Mouse (Mus musculus) c-Kit-positive CD71-negative TER-119-negative erythroid progenitor cells, embryonic 14.5 days (primary cell): ENCODE results near the gene Map1s.
A peak's percentile ranks its signal among the peaks of the same experiment; 100 is the strongest.
"Not testable (repeated sequence)": the region's sequence is repeated elsewhere in the genome, so short reads cannot be mapped to it uniquely, and the experiment has no call there.

Experiments used
- DNase-seq: peaks from one replicate; pipeline ENCODE4 v3.0.0-alpha.2; 2013; ENCODE audit warnings: low read depth

Map1s gene

DNA sequence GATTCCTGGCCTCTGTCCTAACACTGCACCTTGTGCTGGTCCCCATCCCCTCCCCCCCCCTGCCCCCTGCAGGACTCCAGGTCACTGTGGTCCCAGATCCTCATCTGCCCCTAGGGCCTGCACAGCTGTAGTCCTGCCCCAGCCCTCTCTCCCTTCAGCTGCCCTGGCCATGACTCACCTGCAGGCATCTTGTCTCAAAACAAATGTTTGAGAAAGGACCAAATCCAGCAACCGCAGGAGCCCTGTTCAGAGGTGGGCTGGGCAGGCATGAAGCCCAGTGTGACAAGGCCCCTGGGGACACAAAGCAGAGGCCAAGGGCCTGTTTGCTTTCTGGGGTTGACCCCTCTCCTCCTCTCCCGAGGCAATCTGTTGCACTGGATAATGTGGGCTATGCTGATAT, 27.6 kb upstream of the Map1s start:
- DNase-seq, result no peak

DNA sequence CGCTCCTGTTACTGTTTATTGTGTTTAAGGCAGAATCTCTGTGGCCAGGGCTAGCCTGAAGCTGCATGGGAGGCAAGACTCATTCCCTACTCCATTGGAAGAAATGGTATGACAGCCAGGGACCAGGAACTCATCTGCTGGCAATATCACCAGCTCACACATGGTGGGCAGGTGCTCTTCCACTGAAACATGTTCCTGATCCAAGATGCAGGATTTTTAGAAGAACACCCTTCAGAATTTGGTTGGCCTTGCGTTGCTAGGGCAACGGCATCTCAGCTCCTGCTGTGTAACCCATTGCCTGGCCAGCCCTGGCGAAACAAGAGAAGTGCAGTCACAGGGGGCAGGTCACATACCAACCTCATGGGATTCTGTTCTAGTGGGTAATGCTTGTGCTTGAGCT, 26.2 kb upstream of the Map1s start:
- DNase-seq, result no peak

DNA sequence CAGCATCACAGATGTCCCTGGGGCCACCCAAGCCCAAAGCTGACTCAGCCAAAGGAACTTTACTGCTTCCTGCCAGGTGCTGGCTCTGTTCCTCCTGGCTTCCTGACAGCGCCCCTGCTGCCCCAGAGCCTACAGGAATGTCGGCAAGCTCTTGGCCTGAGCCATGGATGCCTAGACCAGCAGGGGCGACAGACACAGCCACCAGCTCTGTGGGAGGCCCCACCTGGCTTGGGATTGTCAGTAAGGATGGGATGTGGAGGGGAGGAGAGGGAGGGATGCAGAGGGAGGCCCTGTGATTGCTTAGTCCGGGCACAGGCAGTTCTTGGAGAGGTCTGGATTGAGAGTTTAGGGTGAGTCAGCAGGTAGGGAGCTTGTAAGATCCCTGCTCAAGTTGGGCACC, 25.6 kb upstream of the Map1s start:
- no peak for DNase-seq

DNA sequence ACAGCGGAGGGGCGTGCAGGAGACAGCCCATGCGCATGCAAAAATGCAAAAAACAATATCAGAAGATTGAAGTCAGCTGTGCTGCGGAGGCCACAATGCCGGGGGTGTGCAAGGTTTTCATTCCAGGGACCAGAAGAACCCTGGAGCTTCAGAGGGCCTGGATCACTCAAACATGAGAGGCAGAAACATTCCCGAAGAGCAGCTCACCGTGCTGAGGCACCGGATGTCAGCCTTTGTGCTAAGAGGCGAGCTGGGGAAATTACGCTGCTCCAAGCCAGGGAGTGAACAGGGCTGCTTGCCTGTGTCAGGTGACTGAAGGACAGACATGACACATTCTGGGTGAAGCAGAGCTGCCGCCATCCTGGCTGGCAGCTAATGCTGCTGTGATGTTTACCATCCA, 25.2 kb upstream of the Map1s start:
- no peak for DNase-seq

DNA sequence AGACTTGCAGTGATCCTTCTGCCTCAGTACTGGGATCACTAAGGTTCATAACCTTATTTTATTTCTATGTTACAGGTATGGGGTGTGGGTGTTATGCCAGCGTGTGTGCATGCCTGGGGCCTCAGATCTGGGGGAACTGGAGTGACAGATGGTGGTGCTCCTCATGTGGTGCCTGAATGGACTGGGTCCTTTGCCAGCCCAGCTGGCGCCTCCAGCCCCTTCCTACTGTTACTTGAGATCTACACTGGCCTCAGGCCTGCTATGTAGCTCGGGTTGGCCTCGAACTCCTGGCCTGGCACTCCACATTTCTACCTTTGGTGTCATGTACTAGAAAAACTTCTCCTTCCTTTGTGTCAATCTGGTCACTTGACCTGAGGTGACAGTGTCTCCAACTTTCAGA, 21.5 kb upstream of the Map1s start:
- DNase-seq, result no peak

DNA sequence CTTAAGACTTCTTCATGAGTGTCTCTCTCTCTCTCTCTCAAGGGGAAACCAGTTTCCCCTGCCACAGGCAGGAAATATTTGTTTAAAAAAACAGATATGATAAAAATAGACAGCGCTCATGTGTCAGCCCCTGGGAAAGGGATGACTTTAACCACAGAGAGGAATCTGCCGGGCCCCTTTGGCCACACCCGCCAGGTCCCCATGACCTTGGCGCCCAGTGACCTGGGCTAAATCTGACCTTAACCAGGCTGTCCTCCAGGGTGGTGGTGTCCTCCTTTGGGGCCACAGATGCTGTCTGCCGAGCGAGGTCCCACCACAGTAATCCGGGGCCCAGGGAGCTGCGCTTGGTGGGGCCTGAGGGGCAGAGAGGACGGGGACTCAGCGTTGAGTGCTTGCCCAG, 21.0 kb upstream of the Map1s start:
- no peak for DNase-seq

DNA sequence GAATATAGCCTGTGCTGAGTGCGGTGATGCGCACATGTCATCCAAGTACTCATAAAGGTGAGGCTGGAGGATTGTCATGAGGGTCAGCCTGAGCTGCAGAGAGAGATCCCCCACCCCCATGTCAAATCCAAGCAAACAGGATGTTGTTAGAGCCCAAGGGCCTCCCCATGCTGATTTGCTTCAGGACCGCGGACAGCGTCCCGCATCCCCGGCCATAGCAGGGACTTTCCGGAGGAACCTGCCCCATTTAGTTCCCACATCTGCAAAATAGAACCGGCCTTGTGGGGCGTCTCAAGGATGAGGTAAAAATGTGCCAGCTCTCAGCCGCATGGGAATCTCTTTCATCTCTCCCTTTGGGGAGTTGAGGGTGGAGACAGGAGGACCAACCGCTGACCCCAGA, 20.1 kb upstream of the Map1s start:
- DNase-seq, result no peak

DNA sequence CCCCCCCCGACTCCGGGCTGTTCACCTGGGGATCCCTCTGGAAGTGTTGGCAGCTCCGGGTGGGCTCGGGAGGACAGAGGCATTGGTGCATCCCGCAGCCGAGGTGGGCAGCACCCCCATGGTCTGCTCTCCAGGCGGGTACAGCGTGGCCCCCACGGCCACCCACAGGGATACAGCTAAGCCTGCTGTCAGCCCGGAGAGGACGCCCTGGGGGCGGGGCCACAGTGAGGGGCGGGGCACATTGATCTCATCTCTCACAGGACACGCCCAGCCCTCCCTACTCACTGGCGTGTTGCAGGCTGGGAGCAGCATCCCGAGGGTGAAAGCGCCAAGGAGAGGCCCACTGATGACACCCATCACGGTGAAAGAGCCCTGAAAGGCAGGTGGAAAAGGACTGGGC, 18.1 kb upstream of the Map1s start:
- DNase-seq, result no peak

DNA sequence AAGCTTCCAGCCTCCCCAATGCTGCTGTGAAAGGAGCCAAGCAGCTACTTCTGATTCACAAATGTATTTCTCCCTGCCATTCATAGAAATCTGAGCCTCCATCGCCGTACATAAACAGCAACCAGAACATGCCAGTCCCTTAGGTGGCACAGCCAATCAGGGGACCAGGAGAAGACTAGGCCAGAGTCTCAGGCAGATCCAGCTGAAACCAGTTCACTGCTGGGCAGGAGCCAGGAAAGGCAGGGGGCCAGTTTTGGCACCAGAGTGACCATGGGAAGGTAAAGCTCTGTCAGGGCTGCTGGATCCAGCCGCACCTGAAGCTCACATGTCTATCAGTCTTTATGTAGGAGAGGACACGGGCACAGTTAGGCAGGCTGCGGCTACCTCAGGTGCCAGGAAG, 15.1 kb upstream of the Map1s start:
- DNase-seq, result no peak

DNA sequence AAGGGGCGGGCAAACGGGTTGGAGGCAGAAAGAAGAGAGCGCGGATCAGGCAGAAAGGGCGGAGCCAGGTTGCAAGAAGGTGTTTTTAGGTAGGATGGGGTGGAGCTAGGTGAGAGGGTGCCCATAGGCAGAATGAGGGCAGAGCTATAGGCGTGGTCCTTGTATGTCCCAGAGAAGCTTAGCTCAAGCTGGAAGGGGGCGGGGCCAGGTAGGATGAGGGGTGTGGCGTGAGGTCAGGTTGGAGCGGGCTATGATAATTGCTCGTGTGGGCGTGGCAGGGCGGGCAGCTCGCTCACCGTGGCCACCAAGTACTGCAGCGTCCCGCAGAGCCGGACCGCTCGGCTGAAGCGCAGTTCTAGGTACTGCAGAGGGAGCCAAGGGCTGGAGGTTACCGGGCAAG, 14.4 kb upstream of the Map1s start:
- DNase-seq, result no peak

DNA sequence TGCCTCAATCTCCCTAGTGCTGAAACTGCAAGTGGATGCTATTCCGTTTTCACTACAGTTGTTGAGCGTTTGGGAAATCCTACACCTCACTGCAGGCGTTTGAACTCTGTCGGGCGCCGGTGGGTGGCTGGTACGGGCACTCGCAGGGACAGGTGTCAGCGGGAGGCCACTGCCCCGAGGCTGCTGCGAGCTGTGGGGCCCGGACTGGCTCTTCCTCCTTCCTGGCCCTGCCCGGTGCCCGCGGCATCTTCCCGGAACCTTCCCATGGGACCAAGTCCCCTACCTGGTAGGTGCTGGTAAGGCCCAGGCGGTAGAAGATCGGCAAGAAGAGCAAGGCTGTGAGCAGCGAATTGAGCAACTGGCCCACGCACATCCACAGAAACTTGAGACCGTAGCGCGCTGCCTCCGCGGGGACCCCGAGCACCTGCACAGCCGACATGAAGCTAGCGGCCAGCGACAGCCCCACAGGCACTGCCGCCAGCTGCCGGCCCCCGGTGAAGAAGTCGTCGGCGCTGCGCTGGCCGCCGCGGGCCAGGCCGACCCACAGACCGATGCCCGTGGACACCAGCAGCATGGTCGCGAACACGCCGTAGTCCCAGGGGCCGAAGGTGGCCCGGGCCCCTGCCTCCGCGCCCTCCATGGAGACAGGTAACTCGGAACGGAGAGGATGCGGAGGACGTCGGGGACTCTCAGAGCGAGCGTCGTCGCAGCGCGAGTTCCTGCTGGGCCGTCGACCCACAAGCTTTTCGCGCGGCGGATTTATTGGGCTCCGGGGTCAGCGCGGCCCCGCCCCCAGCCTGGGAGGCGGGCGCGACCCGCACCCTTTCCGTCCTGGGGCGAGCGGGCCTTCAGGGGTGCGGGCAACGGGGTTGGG, 13.5 kb upstream of the Map1s start, which contains the start of gene Slc5a5:
Gene Slc5a5, minus strand, starts transcription at position 736 of the 874 bp plus-strand sequence.
- no peak for DNase-seq

DNA sequence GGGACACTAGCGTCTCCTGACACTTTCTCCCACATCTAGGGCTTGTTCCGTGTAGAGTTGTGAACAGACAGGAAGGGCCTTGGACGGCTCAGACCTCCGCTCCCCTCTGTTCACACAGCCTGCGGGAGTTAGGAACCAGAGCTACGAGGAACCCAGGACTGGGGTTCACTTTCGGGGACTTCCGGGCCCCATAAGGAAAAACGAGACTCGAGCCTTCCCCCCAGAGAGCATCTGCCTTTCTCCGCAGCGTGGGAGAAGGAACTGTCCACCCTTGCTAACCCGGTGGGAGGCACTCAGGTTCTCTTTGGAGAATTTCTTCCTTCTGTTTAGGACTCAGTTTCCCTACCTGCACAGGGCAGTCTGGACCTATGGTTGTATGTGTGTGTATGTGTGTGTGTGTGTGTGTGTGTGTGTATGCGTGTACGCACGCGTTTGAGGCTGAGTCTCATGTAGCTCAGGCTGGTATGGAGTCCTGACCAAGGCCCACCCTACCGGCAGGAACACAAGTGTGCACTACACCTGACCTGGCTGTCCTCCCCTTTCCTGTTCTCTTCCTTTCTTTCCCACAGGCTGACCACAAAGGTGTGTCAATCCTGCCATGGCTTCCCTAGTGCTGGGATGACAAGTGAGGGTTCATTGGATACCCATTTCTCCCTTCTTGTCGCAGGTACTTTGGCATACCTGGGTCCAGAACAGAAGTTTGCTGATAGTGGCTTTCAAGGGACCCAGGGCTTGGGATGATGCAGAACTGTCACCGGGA, 12.7 kb upstream of the Map1s start:
- no peak for DNase-seq

DNA sequence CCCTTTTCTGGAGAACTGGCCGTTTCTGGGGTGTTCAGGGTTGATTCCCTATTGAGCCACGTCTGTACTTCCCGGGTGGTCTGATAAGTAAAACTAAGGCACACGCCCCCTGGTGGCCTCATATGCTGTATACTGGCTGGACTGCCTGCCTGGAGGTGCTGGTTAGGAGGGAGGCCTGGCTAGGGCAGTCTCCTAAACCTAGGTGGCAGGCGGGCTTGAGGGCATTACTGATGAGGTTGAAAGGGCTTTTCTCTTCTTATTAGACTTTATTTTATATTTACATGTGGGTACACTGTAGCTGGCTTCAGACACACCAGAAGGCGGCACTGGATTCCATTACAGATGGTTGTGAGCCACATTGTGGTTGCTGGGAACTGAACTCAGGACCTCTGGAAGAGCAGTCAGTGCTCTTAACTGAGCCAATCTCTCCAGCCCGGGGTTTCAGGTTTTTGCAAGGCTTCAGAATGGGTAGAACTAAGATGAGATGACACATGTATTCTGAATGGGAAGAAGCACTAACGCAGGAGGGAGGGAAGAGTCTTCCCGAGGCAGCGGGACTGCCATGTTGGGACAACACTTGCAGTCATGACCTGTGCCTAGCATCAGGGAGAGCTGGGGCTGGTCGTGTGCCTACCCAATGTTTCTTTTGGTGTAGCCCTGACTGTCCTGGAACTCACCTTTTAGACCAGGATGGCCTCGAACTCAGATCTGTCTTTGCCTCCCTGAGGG, 11.9 kb upstream of the Map1s start:
- DNase-seq, result peak; percentile 86

DNA sequence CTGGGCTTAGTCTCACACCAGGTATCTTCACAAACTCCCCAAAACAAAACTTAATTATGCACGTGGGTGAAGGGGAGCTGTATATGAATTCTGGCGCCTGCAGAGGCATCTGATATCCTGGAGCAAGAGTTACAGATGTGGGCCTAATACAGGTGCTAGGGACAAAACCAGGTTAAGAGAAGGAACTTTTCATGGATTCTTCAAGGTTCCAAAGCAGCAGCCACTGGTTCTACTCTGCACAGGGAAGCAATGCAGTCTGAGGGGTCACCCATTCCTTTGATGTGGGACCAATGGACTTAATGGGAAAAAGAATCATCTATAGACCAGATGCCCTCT, 11.4 kb upstream of the Map1s start:
- DNase-seq, result no peak

DNA sequence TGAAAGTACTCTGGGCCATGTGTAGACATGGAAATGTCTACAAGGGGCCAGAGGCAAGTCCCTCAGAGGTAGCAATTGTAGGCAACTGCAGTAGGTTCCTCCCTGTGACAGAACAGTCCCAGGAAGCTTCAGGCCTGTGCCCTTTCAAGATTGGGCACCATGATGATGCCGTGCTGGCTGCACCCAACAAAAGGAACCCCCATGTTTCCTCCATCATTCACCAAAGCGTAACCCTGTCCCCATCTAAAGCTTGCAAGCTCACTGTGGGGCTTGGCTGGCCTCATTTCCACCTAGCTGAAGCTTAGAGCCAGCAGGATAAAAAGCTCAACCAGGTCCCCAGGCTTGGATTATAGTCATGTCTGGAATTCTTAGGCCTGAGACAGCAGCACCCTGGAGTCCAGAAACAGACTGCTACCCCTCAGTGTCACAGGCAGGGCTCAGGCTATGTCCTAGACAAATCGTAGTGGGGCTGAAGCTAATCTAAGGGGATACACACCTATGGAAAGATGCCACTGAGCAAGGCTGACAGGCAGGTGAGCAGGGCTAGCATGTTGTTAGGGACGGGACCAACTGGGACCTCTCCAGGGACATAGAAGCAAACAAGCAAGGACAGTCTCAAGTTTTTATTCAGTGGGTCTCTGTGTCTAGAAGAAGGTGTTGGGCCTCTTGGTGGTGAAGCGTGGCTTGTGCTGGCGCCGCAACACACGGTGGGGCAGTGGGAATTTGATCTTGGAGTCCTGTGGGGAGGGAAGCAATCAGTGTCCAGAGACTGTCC, 10.8 kb upstream of the Map1s start:
- no peak for DNase-seq

DNA sequence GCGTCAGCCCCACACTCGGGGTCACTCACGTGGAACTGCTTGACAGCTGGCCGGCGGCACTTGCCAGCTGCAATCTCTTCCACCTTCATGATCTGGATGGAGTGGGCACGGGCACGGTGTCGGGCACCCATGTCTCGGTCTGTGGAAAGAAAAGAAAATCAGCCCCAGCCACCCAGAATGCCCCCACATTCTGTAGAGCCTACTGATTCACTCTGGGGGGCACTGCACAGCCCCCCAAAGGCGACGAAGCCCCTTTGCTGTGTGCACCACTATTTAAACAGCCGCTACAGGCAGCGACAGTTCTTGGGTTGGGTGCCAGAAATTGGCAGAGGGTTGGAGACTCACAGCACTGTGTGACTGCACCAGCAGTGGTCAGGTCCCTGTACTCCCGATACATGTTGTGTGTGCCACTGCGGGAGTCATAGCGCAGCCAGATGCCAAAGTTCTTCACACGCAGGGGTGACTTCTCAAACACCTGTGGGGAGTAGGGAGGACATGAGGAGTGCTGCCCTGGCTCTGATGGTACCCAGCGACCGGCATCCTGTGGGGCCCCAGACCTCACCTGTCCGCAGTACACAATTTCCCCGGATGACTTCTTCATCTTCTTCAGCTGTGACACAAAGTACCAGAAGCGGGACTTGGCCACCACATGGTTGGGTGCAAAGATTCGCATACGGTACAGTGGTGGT, 10.0 kb upstream of the Map1s start:
- DNase-seq, result not testable (repeated sequence)

DNA sequence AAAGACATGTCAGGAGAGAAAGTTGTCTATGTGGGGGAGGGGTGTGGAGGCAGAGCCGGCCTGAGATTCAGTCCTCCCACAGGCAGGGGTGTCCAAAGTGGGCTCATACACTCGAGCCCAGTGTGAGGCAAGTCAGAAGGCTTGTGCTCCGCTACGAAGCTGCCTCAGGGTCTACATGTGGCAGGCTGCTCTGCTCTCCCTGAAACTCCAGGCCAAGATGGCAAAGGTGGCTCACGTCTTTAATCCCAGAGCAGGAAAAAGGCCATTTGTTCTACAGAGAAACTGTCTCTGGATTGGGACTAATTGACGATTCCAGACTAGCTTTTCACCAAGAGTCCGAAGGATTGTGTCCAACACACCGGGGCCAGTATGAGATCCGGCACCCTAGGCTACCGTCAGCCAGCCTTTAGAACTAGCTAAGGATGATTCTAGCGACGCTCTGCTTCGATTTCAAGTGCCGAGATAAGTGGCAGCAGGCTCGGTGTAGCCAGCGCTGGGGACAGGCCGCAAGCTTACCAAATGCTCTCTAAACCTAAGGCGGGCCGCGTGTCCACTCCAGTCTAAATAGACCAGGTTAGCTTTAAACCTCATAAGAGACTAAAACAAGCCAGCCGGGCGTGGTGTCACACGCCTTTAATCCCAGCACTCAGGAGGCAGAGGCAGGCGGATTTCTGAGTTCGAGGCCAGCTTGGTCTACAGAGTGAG, 9.3 kb upstream of the Map1s start:
- no peak for DNase-seq

DNA sequence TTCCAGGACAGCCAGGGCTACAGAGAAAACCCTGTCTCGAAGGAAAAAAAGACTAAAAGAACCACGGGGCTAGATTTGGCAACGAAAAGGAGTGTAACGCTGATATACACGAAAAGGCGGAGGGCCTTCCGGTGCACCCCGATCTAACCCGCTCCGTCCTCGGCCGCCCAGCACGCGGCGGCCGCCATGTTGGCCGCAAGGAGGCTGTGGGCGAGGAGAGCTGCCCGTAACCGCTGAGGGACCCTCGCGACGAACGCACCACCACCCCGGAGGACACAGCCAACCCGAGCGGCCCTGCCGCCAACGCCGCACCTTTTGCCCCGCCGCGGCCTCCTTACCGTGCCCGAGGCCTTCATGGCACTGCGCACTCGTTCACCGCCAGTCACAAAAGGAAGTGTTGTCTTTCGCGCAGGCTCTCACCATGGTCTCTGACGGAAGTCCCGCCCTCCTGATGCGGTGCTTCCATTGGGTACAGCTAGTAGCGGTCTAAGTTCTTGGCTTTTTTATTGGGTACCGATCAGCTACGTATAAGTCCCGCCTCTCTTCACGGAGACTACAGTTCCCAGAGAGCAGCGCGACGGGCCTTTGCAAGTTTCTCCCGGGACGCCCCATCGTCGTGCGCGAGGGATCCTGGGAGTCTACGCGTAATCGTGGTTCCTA, 8.6 kb upstream of the Map1s start, which contains the start of gene Rpl18a:
Gene Rpl18a, minus strand, starts transcription at position 392 of the 660 bp plus-strand sequence.
- peak; percentile 94 for DNase-seq

DNA sequence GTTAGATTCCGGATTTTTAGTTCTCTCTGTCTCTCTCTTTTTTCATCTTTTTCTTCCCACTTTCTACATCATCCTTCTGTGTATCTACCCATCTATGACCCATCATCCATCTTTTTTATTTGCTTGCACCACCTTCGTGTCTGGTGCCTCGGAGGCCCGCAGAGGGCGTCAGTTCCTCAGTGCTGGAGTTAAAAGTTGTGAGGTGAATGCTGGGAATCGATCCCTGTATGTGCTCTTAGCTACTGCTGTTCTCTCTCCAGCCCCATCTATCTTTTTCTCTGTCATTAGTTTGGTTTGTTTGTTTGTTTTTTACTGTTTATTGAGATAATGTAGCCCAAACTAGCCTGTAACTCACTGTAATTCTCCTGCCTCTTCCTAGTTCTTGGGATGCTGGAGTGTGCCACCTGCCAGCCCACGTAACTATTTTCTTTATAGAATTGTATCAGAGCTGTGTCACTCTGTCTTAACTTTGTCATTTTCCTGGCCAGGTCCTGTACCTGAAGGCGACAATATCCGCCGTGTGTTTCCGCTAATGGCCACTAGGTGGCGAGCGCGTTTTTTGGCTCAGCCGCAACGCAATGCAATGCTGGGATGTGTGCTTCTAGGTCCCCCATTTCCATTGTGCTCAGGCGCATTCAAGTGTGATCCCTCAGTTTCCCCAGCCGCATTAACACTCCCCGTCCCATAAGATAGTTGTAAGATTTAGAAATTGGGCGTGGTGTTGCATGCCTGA, 7.9 kb upstream of the Map1s start:
- DNase-seq, result peak; percentile 73
